20 mouse cellular contexts compared by ENCODE assay signal in genomic region chr11:36535591-36535990, GRCm38 (mm10).
DNase-seq lines count a peak whose midpoint lies in the region; ATAC-seq lines count a peak whose summit lies in the region.
"Had no signal": no experiment of that assay in that cellular context is flagged by ENCODE, and none has a peak within 500 bp of the region (broad histone marks: within the 10 kb centered on the region; RNA-seq: fewer than 3 reads in every experiment).

No protein-coding gene starts in this region.

- peak; percentile 90 for DNase-seq in heart, adult 11 months
- DNase-seq in kidney, postnatal 36 days: peak; percentile 18 to 19
- no peak for DNase-seq in kidney, adult 18-20 months
- peak; percentile 25 for DNase-seq in urinary bladder, postnatal 14 days (ENCODE audit: low spot score)
- DNase-seq in urinary bladder, postnatal 4 days (ENCODE audit: low spot score in 2 of 2): no peak
- DNase-seq in testis, postnatal 10 days (ENCODE audit: low spot score): no peak
- DNase-seq in retina, embryonic 14.5 days (ENCODE audit: low spot score): no peak
- DNase-seq: adrenal gland, postnatal 25 days; cerebellum, adult 18-20 months; cerebellum, postnatal 36 days had no signal

- H3K9ac ChIP-seq in heart, embryonic 11.5 days (ENCODE audit: low read depth, low read length): no peak overlapping the region
- H3K9ac ChIP-seq: embryonic facial prominence, embryonic 15.5 days; hindbrain, embryonic 15.5 days; intestine, embryonic 15.5 days; limb, embryonic 12.5 days; liver, embryonic 12.5 days; neural tube, embryonic 13.5 days had no signal

- no peak overlapping the region for H3K4me3 ChIP-seq in heart, embryonic 11.5 days (ENCODE audit: low read depth, low read length)
- H3K4me3 ChIP-seq: embryonic facial prominence, embryonic 15.5 days; hindbrain, embryonic 15.5 days; intestine, embryonic 15.5 days; limb, embryonic 12.5 days; liver, embryonic 12.5 days; neural tube, embryonic 13.5 days had no signal

- H3K9me3 ChIP-seq in heart, embryonic 11.5 days (replicated peaks; ENCODE audit: control insufficient read depth, low read length): no peaks in the 10 kb centered on the region
- H3K9me3 ChIP-seq: embryonic facial prominence, embryonic 15.5 days; hindbrain, embryonic 15.5 days; intestine, embryonic 15.5 days; limb, embryonic 12.5 days; liver, embryonic 12.5 days; neural tube, embryonic 13.5 days had no signal

- no peaks in the 10 kb centered on the region for H3K4me1 ChIP-seq in heart, embryonic 11.5 days (ENCODE audit: control insufficient read depth, insufficient read depth, low read length)
- H3K4me1 ChIP-seq: embryonic facial prominence, embryonic 15.5 days; hindbrain, embryonic 15.5 days; intestine, embryonic 15.5 days; limb, embryonic 12.5 days; liver, embryonic 12.5 days had no signal

- 71% methylated on average over 3 of the region's 3 CpGs for WGBS in heart, embryonic 11.5 days (ENCODE audit: insufficient replicate concordance)

- H3K27ac ChIP-seq in heart, embryonic 11.5 days (ENCODE audit: low read depth, low read length): no peak overlapping the region
- H3K27ac ChIP-seq: embryonic facial prominence, embryonic 15.5 days; hindbrain, embryonic 15.5 days; intestine, embryonic 15.5 days; limb, embryonic 12.5 days; liver, embryonic 12.5 days; neural tube, embryonic 13.5 days had no signal

- no peak for ATAC-seq in heart, embryonic 11.5 days (replicated peaks; ENCODE audit: insufficient number of reproducible peaks, low FRiP score, low TSS enrichment)
- ATAC-seq: activated CD4-positive, CD25-positive, alpha-beta regulatory T cell, adult 4 months; forebrain, embryonic 16.5 days; intestine, embryonic 15.5 days; liver, embryonic 12.5 days had no signal

- H3K27me3 ChIP-seq in heart, embryonic 11.5 days (ENCODE audit: control insufficient read depth, insufficient read depth, low read length): no peaks in the 10 kb centered on the region
- H3K27me3 ChIP-seq: embryonic facial prominence, embryonic 15.5 days; hindbrain, embryonic 15.5 days; intestine, embryonic 15.5 days; limb, embryonic 12.5 days; liver, embryonic 12.5 days; neural tube, embryonic 13.5 days had no signal

- H3K4me2 ChIP-seq in heart, embryonic 11.5 days: no peak overlapping the region
- H3K4me2 ChIP-seq: embryonic facial prominence, embryonic 15.5 days; hindbrain, embryonic 15.5 days; intestine, embryonic 15.5 days; limb, embryonic 12.5 days; liver, embryonic 12.5 days; neural tube, embryonic 13.5 days had no signal

- H3K36me3 ChIP-seq in heart, embryonic 11.5 days (ENCODE audit: control insufficient read depth, insufficient read depth, low read length): no peaks in the 10 kb centered on the region
- H3K36me3 ChIP-seq: embryonic facial prominence, embryonic 15.5 days; G1E; hindbrain, embryonic 15.5 days; intestine, embryonic 15.5 days; limb, embryonic 12.5 days; liver, embryonic 12.5 days; neural tube, embryonic 13.5 days had no signal

Comparison
In these comparisons a context has a peak if more than half of its experiments do, and no peak if none do; other contexts are left out.
1. DNase-seq: peak in heart, adult 11 months (single experiment), kidney, postnatal 36 days (2 of 2) and urinary bladder, postnatal 14 days (single experiment); none in kidney, adult 18-20 months (single experiment), urinary bladder, postnatal 4 days (0 of 2), testis, postnatal 10 days (single experiment) and retina, embryonic 14.5 days (single experiment).